Mouse (Mus musculus) forelimb bud, embryonic 11.5 days (tissue): ENCODE measurements around the gene Rnf185.

ENCODE experiments used
- DNase-seq: peaks from one replicate; pipeline ENCODE4 v3.0.0-alpha.2; 2012; ENCODE audit warnings: low read depth, low spot score

Gene Rnf185

GRCm38 (mm10) chr11:3452167-3452639 lies at the start of gene Rnf185:
TSS of gene Rnf185 (minus strand) at chr11:3452363.
- DNase-seq, result peak; percentile 95

GRCm38 (mm10) chr11:3497296-3497695 lies 45.1 kb upstream of the Rnf185 start:
- DNase-seq, result no peak

GRCm38 (mm10) chr11:3496756-3497155 lies 44.6 kb upstream of the Rnf185 start:
- DNase-seq, result no peak

- DNase-seq, result no peak
Measured at GRCm38 (mm10) chr11:3495496-3495895, 43.3 kb upstream of the Rnf185 start.

- no peak for DNase-seq
Measured at GRCm38 (mm10) chr11:3494857-3495256, 42.7 kb upstream of the Rnf185 start.

- no peak for DNase-seq
Measured at GRCm38 (mm10) chr11:3492748-3493147, 40.6 kb upstream of the Rnf185 start.

- no peak for DNase-seq
Measured at GRCm38 (mm10) chr11:3489036-3489435, 36.9 kb upstream of the Rnf185 start.

- DNase-seq, result peak; percentile 13
Measured at GRCm38 (mm10) chr11:3487952-3488570, 35.9 kb upstream of the Rnf185 start, which contains the start of gene Pla2g3. TSS of gene Pla2g3 (plus strand) at chr11:3488284.

- no peak for DNase-seq
Measured at GRCm38 (mm10) chr11:3486349-3486748, 34.2 kb upstream of the Rnf185 start.

- DNase-seq, result no peak
Measured at GRCm38 (mm10) chr11:3483980-3484642, 31.9 kb upstream of the Rnf185 start.

- DNase-seq, result no peak
Measured at GRCm38 (mm10) chr11:3475489-3475888, 23.3 kb upstream of the Rnf185 start.

GRCm38 (mm10) chr11:3474480-3475115 lies 22.4 kb upstream of the Rnf185 start:
- DNase-seq, result no peak

- peak; percentile 84 for DNase-seq
Measured at GRCm38 (mm10) chr11:3472484-3472883, 20.3 kb upstream of the Rnf185 start.

GRCm38 (mm10) chr11:3471448-3471850 lies 19.3 kb upstream of the Rnf185 start:
- no peak for DNase-seq

GRCm38 (mm10) chr11:3462846-3463245 lies 10.7 kb upstream of the Rnf185 start:
- DNase-seq, result no peak

- DNase-seq, result no peak
Measured at GRCm38 (mm10) chr11:3459105-3459468, 6.9 kb upstream of the Rnf185 start.

GRCm38 (mm10) chr11:3458428-3459104 lies 6.4 kb upstream of the Rnf185 start:
- no peak for DNase-seq

GRCm38 (mm10) chr11:3456354-3456753 lies 4.2 kb upstream of the Rnf185 start:
- DNase-seq, result peak; percentile 66

GRCm38 (mm10) chr11:3454506-3454905 lies 2.3 kb upstream of the Rnf185 start:
- no peak for DNase-seq

GRCm38 (mm10) chr11:3453467-3453866 lies 1.3 kb upstream of the Rnf185 start:
- no peak for DNase-seq

- peak; percentile 44 for DNase-seq
Measured at GRCm38 (mm10) chr11:3452769-3453168, 606 bp upstream of the Rnf185 start.

- peak; percentile 27 for DNase-seq
Measured at GRCm38 (mm10) chr11:3451701-3452163, 431 bp downstream of the Rnf185 start.
